Mouse (Mus musculus) heart, adult 11 months (tissue): ENCODE results near the gene Basp1.

Source experiments
- DNase-seq: peaks from one replicate; pipeline ENCODE4 v3.0.0; 2022

The Basp1 gene

DNA sequence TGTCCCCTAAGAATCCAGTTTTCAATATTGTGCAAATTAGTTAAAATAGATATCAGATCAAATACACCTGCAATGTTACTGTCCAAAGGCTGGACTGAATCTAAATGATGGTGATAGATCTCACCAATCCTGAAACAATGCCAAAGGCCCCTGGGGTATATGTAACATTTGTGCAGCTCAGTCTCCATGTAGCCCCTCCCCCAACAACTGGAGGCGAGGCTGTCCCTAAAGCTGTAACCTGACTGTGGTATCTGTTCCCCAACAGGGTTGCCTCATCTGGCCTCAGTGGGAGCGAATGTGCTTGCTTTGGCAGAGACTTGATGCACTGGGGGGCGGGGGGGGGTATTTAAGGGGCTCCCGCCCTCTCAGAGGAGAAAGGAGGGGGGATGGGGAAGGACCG, 52.7 kb downstream of the Basp1 start:
- no peak for DNase-seq

DNA sequence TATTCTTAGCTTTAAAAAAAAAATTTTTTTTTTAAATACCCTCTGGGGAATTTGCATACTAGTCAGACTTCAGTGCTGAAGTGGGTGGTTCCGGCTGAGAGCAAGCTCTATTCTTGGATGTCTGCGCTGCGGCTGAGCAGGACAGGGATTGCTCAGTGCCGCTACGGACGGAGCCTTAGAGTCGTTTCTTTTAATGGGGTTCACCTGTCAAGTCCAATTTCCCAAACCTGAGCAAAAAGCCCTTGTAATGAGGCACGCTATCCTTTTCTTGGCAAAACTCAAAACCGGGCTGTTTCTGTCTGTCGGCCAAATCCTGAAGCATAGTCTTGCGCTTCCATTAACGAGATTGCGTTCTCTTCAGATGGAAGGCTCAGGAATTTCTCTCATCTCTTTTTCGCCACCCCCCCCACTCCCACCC, 54.9 kb downstream of the Basp1 start:
- DNase-seq = no peak

DNA sequence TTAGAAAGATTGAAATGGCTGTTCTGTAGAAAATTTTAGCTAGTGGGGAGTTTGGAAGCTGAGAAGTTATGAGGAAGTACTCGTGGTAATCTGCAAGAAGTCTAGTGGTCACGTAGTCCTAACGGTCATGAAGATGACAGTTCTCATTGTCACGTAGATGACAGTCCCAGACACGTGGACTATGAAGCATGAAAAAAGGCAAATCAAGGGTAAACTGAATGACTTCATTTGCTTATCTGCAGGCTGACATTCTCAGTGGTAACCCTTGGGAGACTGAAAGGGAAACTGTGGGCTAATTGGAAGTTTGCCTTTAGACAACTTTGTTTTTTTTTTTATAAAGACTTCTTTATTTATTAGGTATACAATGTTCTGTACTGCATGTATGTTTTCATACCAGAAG, 58.2 kb downstream of the Basp1 start:
- DNase-seq = no peak

DNA sequence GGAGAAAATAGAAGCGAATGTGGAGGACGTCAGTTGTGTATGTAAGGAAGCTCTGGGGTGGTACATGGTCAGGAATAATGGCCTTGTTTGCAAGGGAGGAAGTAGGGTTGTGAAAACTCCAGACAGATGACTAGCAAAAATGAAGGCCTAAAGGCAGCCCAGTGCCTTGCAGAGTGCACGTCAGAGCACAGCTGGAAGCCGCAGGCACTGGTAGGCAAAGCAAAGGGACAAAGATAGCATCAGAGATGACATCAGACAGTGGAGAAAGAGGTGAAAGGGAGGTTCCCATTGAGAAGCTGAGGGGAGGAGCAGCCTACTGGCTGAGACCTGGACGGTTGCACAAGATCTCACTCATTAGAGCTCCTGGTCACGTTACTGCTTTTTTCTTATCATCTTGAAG, 58.8 kb downstream of the Basp1 start:
- peak; percentile 80 for DNase-seq

DNA sequence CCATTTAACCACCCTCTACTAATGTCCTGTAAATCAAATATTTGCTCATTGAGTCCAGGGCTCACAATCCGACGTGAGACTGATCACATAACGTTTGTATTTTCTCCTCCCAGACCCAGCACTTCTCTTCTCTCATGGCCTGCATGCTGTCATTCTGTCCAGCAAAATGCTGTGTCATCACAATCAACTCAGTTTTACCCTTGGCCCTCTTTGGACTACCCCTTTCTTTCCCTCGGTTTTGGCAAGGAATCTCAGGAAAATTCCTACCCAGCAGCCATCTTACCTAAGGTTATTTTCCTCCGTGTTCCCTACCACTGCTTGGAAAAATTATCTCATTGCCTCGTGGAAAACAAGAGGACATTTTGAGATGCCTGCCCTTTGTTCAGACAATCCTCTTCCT, 60.1 kb downstream of the Basp1 start:
- no peak for DNase-seq

DNA sequence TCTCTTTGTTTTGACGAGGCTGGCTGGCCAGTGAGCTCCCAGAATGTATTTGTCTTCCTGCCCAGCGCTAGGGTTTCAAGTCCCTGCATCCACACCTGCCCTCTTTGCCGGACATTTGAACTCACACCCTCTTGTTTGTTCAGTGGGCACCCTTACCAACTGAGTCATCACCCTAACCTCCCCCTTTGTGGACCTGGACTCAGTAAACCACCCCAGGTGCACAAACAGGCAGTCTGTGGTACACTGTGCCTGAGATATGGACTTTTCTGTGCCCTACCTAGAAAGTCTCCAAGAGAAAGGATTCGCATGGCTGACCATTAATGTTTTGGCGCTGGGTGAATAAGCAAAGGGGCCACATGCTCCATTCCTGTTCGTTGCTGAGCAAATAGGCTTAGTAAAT, 70.3 kb downstream of the Basp1 start:
- peak; percentile 61 for DNase-seq

DNA sequence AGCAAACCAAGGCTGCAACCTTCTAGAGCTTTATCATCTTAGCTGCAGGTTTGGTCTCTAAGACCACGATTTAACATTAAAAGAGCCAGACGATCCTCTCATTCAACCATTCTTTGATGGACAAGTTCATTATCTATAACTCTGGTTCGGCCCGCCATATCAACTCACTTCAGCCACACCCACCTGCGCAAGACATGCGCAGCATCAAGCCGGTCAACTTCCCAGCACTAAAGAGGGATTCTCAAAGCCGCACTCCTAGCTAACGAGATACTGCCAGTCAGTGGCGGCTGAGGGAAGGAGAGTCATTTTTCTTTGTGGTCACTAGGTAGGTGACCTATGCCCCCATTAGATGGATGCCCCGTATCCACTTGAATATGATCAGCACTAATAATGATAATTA, 78.3 kb downstream of the Basp1 start:
- peak; percentile 70 for DNase-seq

DNA sequence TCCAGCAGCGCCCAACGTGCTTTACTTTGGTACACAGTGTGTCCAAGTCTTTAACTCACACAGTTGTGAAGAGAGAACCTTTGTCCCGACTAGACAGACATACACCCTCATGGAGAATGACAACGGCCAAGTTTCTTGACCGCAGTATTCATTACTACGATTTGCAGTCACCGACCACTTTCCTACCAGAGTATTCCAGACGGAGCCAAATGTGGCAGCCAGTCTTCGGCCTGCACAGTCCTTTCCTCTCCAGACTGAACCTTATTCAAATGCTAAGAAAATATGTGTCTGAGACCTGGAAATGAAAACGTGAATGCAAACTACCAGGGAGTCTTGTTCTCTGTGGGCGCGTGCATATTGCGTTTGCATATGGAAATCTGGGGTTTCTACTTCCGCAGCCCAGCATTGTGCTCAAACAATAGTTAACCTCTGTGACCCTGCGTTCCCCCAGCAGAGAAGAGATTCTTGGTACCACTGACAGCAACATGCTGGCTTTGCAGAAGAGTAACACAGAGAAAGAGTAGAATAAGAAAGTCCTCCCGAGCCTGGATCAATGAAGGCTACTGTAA, 81.6 kb downstream of the Basp1 start:
- DNase-seq = peak; percentile 51

DNA sequence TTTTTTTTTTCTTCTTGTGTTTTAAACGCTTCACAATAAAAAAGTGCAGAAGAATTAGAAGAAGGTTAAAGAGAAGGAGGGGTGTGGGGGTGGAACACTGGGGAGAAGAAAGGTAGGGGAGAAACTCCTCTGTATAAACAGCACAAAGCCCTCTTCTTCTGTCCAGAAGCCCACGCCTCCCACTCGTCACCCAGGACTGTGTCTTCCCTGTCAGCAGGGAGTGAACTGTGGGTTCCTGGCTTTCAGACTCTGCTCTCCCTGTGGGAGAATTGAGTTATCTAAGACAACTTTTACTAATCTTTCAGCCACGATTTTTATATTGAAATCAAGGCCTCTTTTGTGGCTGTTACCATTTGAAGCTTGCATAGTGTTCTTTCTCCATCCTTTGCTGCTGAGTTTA, 82.6 kb downstream of the Basp1 start:
- DNase-seq = peak; percentile 25

DNA sequence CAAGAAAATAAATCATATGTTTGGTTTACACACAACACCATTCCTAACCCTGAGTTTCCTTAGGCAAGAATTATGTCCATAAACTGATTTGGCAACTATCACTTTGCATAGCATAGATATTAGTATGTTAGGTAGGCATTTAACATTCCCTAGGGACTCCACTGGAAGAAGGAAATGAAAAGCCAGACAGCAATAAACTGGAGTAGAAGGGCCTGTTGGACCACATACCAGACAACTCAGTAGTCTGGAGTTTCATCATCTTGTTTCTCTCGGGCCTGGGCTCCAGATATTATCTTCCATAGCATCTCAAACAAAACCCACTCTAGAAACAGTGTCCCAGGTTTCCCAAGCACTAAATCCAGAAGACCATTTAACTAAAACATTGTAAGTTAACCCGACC, 91.0 kb downstream of the Basp1 start:
- DNase-seq = peak; percentile 4

DNA sequence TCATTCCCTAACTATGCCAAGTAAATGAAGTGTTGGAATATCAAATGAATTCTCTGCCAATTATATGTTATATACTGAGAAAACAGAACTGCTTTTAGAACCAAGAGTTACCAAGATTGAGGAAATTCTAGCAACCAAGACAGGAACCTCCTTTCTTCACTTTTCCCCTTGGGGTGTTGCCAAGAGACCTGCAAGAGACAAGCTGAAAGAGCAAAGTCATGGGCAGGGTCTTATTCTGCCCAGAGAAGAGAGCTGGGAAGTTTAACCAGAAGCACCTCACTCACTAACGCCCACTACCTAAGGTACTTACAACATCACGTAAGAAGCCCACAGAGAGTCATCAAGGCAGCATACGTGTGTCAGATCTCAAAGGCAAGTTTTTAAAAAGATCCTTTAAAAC, 91.5 kb downstream of the Basp1 start:
- DNase-seq = peak; percentile 27

DNA sequence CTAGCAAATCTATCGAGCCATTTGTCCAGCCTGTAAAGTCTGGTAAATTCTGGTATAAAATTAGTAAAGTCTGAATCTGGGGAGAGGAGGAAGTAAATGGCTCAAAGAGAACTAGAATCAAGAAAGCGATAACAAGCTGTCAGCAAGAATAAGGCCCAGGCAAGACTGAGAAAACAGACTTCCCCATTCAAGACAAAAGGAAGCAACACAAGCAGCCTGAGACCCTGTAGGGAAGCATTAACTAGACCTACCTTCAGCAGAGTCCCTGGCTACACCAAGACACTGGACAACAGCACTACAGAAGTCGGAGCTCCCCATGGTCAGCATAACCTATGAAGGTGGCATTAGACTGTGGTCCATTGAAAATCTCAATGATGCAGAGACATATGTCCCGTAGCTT, 91.9 kb downstream of the Basp1 start:
- peak; percentile 85 for DNase-seq

DNA sequence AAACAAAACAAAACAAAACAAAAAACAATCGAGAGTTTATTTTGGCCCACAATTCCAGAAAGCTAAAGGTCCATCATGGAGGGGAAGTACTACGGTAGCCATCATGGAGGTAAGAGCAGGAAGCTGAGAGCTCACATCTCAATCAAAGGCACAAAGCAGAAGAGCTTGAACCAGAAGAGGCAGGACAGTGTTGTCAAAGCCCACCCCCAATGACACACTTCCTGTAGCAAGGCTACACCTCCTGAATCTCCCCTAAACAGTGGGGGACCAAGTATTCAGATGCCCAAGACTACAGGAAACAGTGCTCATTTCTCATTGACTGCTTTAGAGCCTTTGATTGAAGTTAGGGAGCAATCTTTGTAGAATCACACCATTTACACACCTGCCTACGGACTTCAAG, 99.1 kb downstream of the Basp1 start:
- peak; percentile 50 for DNase-seq
